Mouse (Mus musculus): Measurements from ENCODE around the gene Ano1. TPM values are rescaled to one million over a fixed set of nuclear protein-coding genes. Genes with fewer than 3 reads are reported as not detected.

Gene Ano1
- total RNA-seq, 2 experiments from 2014 or later = 2.3 to 3.4 TPM

- DNase-seq (ENCODE audit: low spot score) = peak; percentile 48
These were observed 166.1 kb downstream of the Ano1 start for GRCm38 (mm10) chr7:144585648-144586047.

GRCm38 (mm10) chr7:144583619-144584018 lies 168.2 kb downstream of the Ano1 start:
- DNase-seq (ENCODE audit: low spot score) = peak; percentile 39

GRCm38 (mm10) chr7:144582284-144582980 lies 169.3 kb downstream of the Ano1 start, which contains the start of gene Fadd:
Gene Fadd (minus strand): TSS chr7:144582463.
- DNase-seq (ENCODE audit: low spot score) = peak; percentile 96

- peak; percentile 79 for DNase-seq (ENCODE audit: low spot score)
These were observed 170.1 kb downstream of the Ano1 start for GRCm38 (mm10) chr7:144581559-144582283.

GRCm38 (mm10) chr7:144577876-144578275 lies 173.9 kb downstream of the Ano1 start:
- DNase-seq (ENCODE audit: low spot score) = no peak

- no peak for DNase-seq (ENCODE audit: low spot score)
These were observed 179.5 kb downstream of the Ano1 start for GRCm38 (mm10) chr7:144572234-144572633.

GRCm38 (mm10) chr7:144571598-144571997 lies 180.2 kb downstream of the Ano1 start:
- DNase-seq (ENCODE audit: low spot score) = no peak

- DNase-seq (ENCODE audit: low spot score) = peak; percentile 71
These were observed 182.3 kb downstream of the Ano1 start for GRCm38 (mm10) chr7:144569428-144569827.

- no peak for DNase-seq (ENCODE audit: low spot score)
These were observed 183.7 kb downstream of the Ano1 start for GRCm38 (mm10) chr7:144568091-144568490.

- no peak for DNase-seq (ENCODE audit: low spot score)
These were observed 184.7 kb downstream of the Ano1 start for GRCm38 (mm10) chr7:144566921-144567682.

- no peak for DNase-seq (ENCODE audit: low spot score)
These were observed 188.2 kb downstream of the Ano1 start for GRCm38 (mm10) chr7:144563456-144564155.

- no peak for DNase-seq (ENCODE audit: low spot score)
These were observed 189.8 kb downstream of the Ano1 start for GRCm38 (mm10) chr7:144562016-144562415.

GRCm38 (mm10) chr7:144560594-144560993 lies 191.2 kb downstream of the Ano1 start:
- no peak for DNase-seq (ENCODE audit: low spot score)

- DNase-seq (ENCODE audit: low spot score) = no peak
These were observed 193.2 kb downstream of the Ano1 start for GRCm38 (mm10) chr7:144558552-144558951.

GRCm38 (mm10) chr7:144554123-144554472 lies 197.7 kb downstream of the Ano1 start:
- DNase-seq (ENCODE audit: low spot score) = no peak

GRCm38 (mm10) chr7:144553237-144554122 lies 198.3 kb downstream of the Ano1 start, which contains the start of gene Ppfia1:
Gene Ppfia1 (minus strand): TSS chr7:144553729.
- peak; percentile 97 for DNase-seq (ENCODE audit: low spot score)

GRCm38 (mm10) chr7:144552274-144552673 lies 199.5 kb downstream of the Ano1 start:
- DNase-seq (ENCODE audit: low spot score) = no peak

GRCm38 (mm10) chr7:144550811-144551210 lies 201.0 kb downstream of the Ano1 start:
- DNase-seq (ENCODE audit: low spot score) = no peak

GRCm38 (mm10) chr7:144549904-144550566 lies 201.7 kb downstream of the Ano1 start:
- DNase-seq (ENCODE audit: low spot score) = no peak

GRCm38 (mm10) chr7:144545231-144545630 lies 206.5 kb downstream of the Ano1 start:
- DNase-seq (ENCODE audit: low spot score) = peak; percentile 84
